Mouse (Mus musculus): ENCODE results near the gene Tdrd9. TPM values are rescaled to one million over a fixed set of nuclear protein-coding genes. Genes with fewer than 3 reads are reported as not detected.
"Not testable (repeated sequence)": the region's sequence is repeated elsewhere in the genome, so short reads cannot be mapped to it uniquely, and the experiment has no call there.

Gene Tdrd9
- total RNA-seq, 2 experiments from 2014 or later: 0.07 TPM; not detected in 1

GRCm38 (mm10) chr12:112025457-112025856 lies 54.1 kb downstream of the Tdrd9 start:
- no peak for ATAC-seq (ENCODE audit: poor library complexity, severe bottlenecking)

GRCm38 (mm10) chr12:112025907-112026645 lies 54.7 kb downstream of the Tdrd9 start:
- ATAC-seq (ENCODE audit: poor library complexity, severe bottlenecking): no peak

- no peak for ATAC-seq (ENCODE audit: poor library complexity, severe bottlenecking)
Measured at GRCm38 (mm10) chr12:112027408-112027807, 56.0 kb downstream of the Tdrd9 start.

- ATAC-seq (ENCODE audit: poor library complexity, severe bottlenecking): no peak
Measured at GRCm38 (mm10) chr12:112033409-112033975, 62.1 kb downstream of the Tdrd9 start.

GRCm38 (mm10) chr12:112035341-112036100 lies 64.2 kb downstream of the Tdrd9 start:
- not testable (repeated sequence) for ATAC-seq (ENCODE audit: poor library complexity, severe bottlenecking)

GRCm38 (mm10) chr12:112038441-112038840 lies 67.1 kb downstream of the Tdrd9 start:
- ATAC-seq (ENCODE audit: poor library complexity, severe bottlenecking): no peak

GRCm38 (mm10) chr12:112039169-112039568 lies 67.8 kb downstream of the Tdrd9 start:
- ATAC-seq (ENCODE audit: poor library complexity, severe bottlenecking): no peak

GRCm38 (mm10) chr12:112042681-112043080 lies 71.3 kb downstream of the Tdrd9 start:
- no peak for ATAC-seq (ENCODE audit: poor library complexity, severe bottlenecking)

GRCm38 (mm10) chr12:112077651-112078050 lies 106.3 kb downstream of the Tdrd9 start:
- peak; percentile 57 for ATAC-seq (ENCODE audit: poor library complexity, severe bottlenecking)

GRCm38 (mm10) chr12:112079911-112080310 lies 108.6 kb downstream of the Tdrd9 start:
- ATAC-seq (ENCODE audit: poor library complexity, severe bottlenecking): no peak

- ATAC-seq (ENCODE audit: poor library complexity, severe bottlenecking): no peak
Measured at GRCm38 (mm10) chr12:112080911-112081310, 109.6 kb downstream of the Tdrd9 start.

GRCm38 (mm10) chr12:112082241-112082640 lies 110.9 kb downstream of the Tdrd9 start:
- no peak for ATAC-seq (ENCODE audit: poor library complexity, severe bottlenecking)

- ATAC-seq (ENCODE audit: poor library complexity, severe bottlenecking): no peak
Measured at GRCm38 (mm10) chr12:112086250-112086649, 114.9 kb downstream of the Tdrd9 start.

- ATAC-seq (ENCODE audit: poor library complexity, severe bottlenecking): no peak
Measured at GRCm38 (mm10) chr12:112086726-112087125, 115.4 kb downstream of the Tdrd9 start.

- ATAC-seq (ENCODE audit: poor library complexity, severe bottlenecking): no peak
Measured at GRCm38 (mm10) chr12:112088609-112089324, 117.4 kb downstream of the Tdrd9 start.

- ATAC-seq (ENCODE audit: poor library complexity, severe bottlenecking): peak; percentile 45; the same call in 1 of the 2 replicates
Measured at GRCm38 (mm10) chr12:112091054-112091453, 119.7 kb downstream of the Tdrd9 start.

- ATAC-seq (ENCODE audit: poor library complexity, severe bottlenecking): no peak
Measured at GRCm38 (mm10) chr12:112094261-112094880, 123.0 kb downstream of the Tdrd9 start.

- ATAC-seq (ENCODE audit: poor library complexity, severe bottlenecking): no peak
Measured at GRCm38 (mm10) chr12:112096051-112096732, 124.8 kb downstream of the Tdrd9 start.

- ATAC-seq (ENCODE audit: poor library complexity, severe bottlenecking): no peak
Measured at GRCm38 (mm10) chr12:112096733-112097117, 125.4 kb downstream of the Tdrd9 start.

- ATAC-seq (ENCODE audit: poor library complexity, severe bottlenecking): no peak
Measured at GRCm38 (mm10) chr12:112100106-112100505, 128.7 kb downstream of the Tdrd9 start.

Data from megakaryocyte, adult 5-6 weeks (primary cell).